Mouse (Mus musculus) liver, embryonic 15.5 days (tissue): ENCODE measurements around the gene Abi3bp. TPM values are rescaled to one million over a fixed set of nuclear protein-coding genes. Genes with fewer than 3 reads are reported as not detected.

Source experiments
- ATAC-seq: fragments of 200-750 bp; cut with Nextera tagmentation; 2 replicates; pipeline ENCODE4 v1.8.0; 2017; ENCODE audit warnings: moderate number of reproducible peaks, mild to moderate bottlenecking, moderate library complexity; ENCODE audit not compliant: insufficient read depth
- H3K27ac ChIP-seq: fragments of 300-500 bp; sonication (generic); replicated peaks from 2 replicates; pipeline ENCODE4 v1.5.1; 2015; ENCODE audit warnings: mild to moderate bottlenecking, inconsistent platforms
- H3K27me3 ChIP-seq: fragments of 300-500 bp; sonication (generic); 2 replicates; pipeline ENCODE4 v1.6.1; 2015; ENCODE audit warnings: mild to moderate bottlenecking, inconsistent platforms
- H3K36me3 ChIP-seq: fragments of 300-500 bp; sonication (generic); replicated peaks from 2 replicates; pipeline ENCODE4 v1.6.1; 2015; ENCODE audit warnings: moderate library complexity, mild to moderate bottlenecking, inconsistent platforms
- H3K4me1 ChIP-seq: fragments of 300-500 bp; sonication (generic); replicated peaks from 2 replicates; pipeline ENCODE4 v1.6.1; 2015; ENCODE audit warnings: inconsistent platforms
- H3K4me2 ChIP-seq: fragments of 300-500 bp; sonication (generic); 2 replicates; pipeline ENCODE4 v1.6.1; 2015; ENCODE audit warnings: moderate library complexity, mild to moderate bottlenecking, inconsistent platforms
- H3K4me3 ChIP-seq: fragments of 300-500 bp; sonication (generic); replicated peaks from 2 replicates; pipeline ENCODE4 v1.5.1; 2015; ENCODE audit warnings: mild to moderate bottlenecking, inconsistent platforms
- H3K9ac ChIP-seq: fragments of 300-500 bp; sonication (generic); 2 replicates; pipeline ENCODE4 v1.6.1; 2015; ENCODE audit warnings: moderate library complexity, mild to moderate bottlenecking, inconsistent platforms
- H3K9me3 ChIP-seq: fragments of 300-500 bp; sonication (generic); replicated peaks from 2 replicates; pipeline ENCODE4 v1.6.1; 2016; ENCODE audit warnings: inconsistent platforms
- WGBS: fragments of 180-500 bp; shearing (Covaris S2); methylation state at CpG from one replicate; pipeline ENCODE4 v1.1.7; 2015; ENCODE audit warnings: mixed read lengths; ENCODE audit not compliant: insufficient replicate concordance; 5-methylcytosine and 5-hydroxymethylcytosine counted together
- polyA plus RNA-seq: library from polyadenylated mRNA; unstranded; fragments of >200 nt; fragmentation: Nextera tagmentation; extraction: Ambion mirVana; gene quantifications from 2 replicates; pipeline ENCODE4 v1.2.1, GENCODE M21; 2015

The Abi3bp gene
- polyA plus RNA-seq, 1 experiment from 2014 or later = 0.45 TPM

DNA sequence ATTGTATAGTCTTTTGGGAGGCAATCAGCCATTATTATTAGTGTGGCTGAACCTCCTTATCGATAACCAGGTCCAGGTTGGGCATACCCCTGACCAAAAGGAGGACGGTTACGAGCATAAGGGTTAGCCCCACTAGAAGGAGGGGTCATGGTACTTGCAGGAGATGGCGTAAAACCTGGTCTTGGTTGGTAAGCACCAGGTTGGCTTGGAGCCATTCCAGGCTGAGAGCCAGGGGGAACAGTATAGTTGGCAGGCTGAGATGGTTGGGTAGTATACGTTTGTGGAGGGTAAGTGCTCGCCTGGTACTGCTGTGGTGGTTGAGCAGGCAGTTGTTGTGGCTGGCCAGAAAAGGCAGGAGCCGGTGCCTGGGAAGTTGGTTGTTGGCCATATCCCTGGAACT, 213.0 kb downstream of the Abi3bp start:
- Histone ChIP-seq H3K4me3 (no peak overlapping the region), H3K4me1 (no peaks in the 10 kb centered on the region), H3K9ac (no peak overlapping the region), H3K9me3 (no peaks in the 10 kb centered on the region), H3K36me3 (peaks cover 58% of the 10 kb centered on the region), H3K4me2 (no peak overlapping the region), H3K27ac (no peak overlapping the region), H3K27me3 (no peaks in the 10 kb centered on the region)
- WGBS = 84% methylated on average over 7 of the region's 7 CpGs
- no peak for ATAC-seq

DNA sequence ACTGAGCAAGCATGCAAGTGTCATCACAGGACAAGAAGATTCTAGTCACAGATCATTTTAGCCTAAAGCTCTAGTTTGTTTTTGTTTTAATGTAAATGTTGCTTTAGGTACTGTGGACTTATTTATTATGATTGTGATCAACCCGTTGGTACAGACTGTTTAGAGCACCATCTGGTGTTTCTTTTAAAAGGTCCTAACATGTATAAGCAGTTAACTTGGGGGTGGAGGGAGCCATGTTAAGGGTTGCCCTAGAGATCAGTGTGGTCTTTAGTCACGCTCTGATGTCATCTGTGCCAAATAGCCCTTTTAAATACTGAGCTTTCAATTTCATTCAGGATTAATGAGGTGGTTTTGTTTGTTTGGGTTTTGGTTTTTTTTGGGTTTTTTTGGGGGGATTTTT, 218.8 kb downstream of the Abi3bp start:
- Histone ChIP-seq H3K36me3 (peaks cover 66% of the 10 kb centered on the region), H3K27ac (no peak overlapping the region), H3K9ac (no peak overlapping the region), H3K4me1 (no peaks in the 10 kb centered on the region), H3K4me3 (no peak overlapping the region), H3K27me3 (no peaks in the 10 kb centered on the region), H3K4me2 (no peak overlapping the region), H3K9me3 (no peaks in the 10 kb centered on the region)
- WGBS = 79% methylated on average over 2 of the region's 2 CpGs
- ATAC-seq = no peak

DNA sequence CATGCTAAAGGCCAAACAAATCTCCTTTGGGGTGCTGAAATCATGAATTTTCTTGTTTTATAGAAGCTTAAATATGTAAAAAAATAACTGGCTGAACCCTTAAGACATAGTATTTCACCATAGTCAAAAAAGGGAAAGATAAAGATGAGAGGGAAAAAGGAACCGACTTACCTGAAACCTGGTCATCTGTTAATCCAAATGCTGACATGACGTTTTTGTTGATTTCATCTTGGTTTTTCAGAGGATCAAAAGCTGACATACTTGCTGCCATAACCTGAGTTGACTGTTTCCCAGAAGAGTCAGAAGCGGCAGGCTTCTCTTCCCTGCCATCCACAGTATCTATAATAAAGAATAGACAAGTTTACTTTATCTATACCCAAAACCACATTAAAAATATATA, 223.2 kb downstream of the Abi3bp start:
- Histone ChIP-seq H3K27me3 (no peaks in the 10 kb centered on the region), H3K36me3 (peaks cover 64% of the 10 kb centered on the region), H3K27ac (no peak overlapping the region), H3K9me3 (no peaks in the 10 kb centered on the region), H3K4me1 (no peaks in the 10 kb centered on the region), H3K4me3 (no peak overlapping the region), H3K9ac (no peak overlapping the region), H3K4me2 (no peak overlapping the region)
- 87% methylated on average over 3 of the region's 3 CpGs for WGBS
- ATAC-seq = no peak

DNA sequence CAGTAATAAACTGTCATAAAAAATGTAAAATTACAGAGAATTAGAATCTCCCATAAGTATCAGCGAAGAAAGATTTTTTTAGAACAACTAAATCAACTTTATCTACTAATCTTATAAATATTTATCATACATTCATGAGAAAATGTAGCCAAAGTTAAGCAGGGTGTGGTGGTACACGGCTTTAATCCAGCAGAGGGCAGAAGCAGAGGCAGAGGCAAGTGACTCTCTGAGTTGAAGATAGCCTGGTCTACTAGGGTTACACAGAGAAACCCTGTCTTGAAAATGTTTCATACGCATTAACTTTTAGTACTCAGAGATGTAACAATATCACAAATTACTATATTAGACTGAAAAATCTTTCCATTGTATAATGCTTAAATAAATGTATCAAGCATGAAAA, 228.1 kb downstream of the Abi3bp start:
- ATAC-seq = no peak
- Histone ChIP-seq H3K36me3 (peaks cover 67% of the 10 kb centered on the region), H3K9ac (no peak overlapping the region), H3K27ac (no peak overlapping the region), H3K4me3 (no peak overlapping the region), H3K4me1 (no peaks in the 10 kb centered on the region), H3K27me3 (no peaks in the 10 kb centered on the region), H3K9me3 (no peaks in the 10 kb centered on the region), H3K4me2 (no peak overlapping the region)
- whole genome bisulfite sequencing = 76% methylated on average over 3 of the region's 3 CpGs

DNA sequence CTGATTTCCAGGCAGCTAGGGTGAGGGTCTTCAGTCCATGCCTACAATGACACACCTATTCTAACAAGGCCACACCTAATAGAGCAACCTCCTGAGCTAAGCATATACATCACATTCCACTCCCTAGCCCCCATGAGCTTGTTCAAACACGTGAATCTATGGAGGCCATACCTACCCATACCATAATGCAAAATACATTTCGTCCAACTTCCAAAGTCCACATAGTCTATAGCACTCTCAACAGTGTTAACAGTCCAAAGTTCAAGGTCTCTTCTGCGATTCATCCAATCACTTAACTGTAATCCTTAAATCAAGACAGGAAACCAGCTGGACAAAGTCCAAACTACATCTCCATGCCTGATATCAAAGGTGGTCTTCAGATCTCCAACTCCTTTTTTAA, 232.4 kb downstream of the Abi3bp start:
- no peak overlapping the region for H3K4me2 ChIP-seq
- 78% methylated on average over 3 of the region's 3 CpGs for WGBS
- H3K9me3 ChIP-seq = no peaks in the 10 kb centered on the region
- H3K36me3 ChIP-seq = peaks cover 64% of the 10 kb centered on the region
- no peaks in the 10 kb centered on the region for H3K27me3 ChIP-seq
- peaks cover 5% of the 10 kb centered on the region; the same call in 1 of the 2 replicates for H3K4me1 ChIP-seq
- no peak overlapping the region for H3K9ac ChIP-seq
- H3K27ac ChIP-seq = no peak overlapping the region
- no peak for ATAC-seq
- H3K4me3 ChIP-seq = no peak overlapping the region

DNA sequence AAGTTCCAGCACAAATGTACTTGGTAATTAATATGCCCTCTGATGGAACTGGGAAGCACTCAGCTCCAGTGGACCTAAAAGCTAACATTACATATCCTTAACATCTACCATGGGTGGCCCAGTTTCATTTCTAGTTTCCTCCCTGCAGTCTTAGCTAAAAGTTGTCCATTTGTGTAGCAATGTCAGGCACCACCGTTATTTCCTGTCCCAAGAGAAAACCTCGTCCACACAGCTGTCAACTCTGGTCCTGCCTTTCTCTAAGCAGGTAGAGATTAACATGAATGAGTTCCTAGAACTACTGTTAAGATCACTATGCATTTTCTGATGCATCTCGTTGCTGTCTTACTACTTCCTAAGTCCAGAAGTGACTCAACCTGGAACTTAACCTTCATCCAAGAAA, 237.9 kb downstream of the Abi3bp start:
- peaks cover 24% of the 10 kb centered on the region for H3K36me3 ChIP-seq
- H3K27me3 ChIP-seq = no peaks in the 10 kb centered on the region
- peaks cover 42% of the 10 kb centered on the region for H3K4me1 ChIP-seq
- peak overlapping the region; percentile 97; the same call in 1 of the 2 replicates for H3K27ac ChIP-seq
- H3K4me2 ChIP-seq = peak overlapping the region; percentile 85
- peak overlapping the region; percentile 84 for H3K9ac ChIP-seq
- H3K9me3 ChIP-seq = no peaks in the 10 kb centered on the region
- peak overlapping the region; percentile 89 for H3K4me3 ChIP-seq
- no peak for ATAC-seq
- 13% methylated on average over 3 of the region's 3 CpGs for WGBS

- H3K4me2 ChIP-seq = peak overlapping the region; percentile 85
- peak overlapping the region; percentile 89 for H3K4me3 ChIP-seq
- ATAC-seq = peak; percentile 47
- H3K4me1 ChIP-seq = peaks cover 51% of the 10 kb centered on the region
- no peaks in the 10 kb centered on the region for H3K27me3 ChIP-seq
- peak overlapping the region; percentile 84 for H3K9ac ChIP-seq
- no peaks in the 10 kb centered on the region for H3K9me3 ChIP-seq
- peak overlapping the region; percentile 97 for H3K27ac ChIP-seq
- WGBS = under 1% methylated on average over 36 of the region's 38 CpGs
- H3K36me3 ChIP-seq = peaks cover 14% of the 10 kb centered on the region
Observed at GRCm38 (mm10) chr16:56716557-56717179, 239.0 kb downstream of the Abi3bp start.

DNA sequence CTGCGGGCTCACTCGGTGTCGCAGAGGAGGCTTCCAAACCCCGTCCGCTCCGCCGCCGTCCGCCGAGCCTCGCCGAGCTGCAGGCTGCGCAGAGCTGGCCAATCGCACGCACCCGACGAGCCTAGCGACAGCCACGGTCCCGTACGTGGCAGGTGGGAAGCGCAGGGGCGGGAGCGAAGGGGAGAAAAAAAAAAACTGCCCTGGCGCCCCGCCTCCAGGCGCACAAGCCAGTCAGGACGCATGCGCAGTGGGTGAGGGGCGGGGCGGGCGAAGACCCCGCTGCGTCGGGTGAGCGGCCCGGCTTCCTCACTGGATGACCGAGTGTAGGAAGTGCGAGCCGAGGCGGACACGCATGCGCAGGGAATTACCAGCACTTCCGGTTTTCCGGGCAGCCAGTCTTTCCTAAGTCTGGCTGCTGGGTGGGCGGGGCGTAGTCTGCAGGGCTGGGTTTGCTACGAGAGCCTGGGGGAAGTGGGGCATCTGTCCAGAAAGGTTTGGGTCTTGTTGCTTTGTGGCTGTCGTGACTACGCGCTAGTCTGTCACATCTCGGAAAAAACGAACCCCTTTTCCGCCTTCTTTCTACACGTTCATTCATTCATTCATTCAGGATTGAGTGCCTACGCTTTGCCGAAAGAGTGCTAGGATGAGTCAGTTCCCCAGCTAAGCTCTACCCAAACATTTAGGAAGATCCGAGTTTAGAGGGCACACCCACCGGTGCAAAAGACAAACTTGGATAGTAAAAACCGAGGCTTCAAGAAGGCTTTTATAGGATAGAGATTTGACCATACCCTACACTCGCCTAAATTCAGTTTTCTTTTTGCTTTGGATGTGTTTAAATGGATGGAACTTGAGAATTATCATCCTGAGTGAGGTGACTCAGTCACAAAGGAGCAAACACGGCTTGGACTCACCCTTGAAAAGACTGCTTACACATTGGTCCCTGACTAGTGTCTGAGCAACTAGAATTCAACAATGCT, 239.8 kb downstream of the Abi3bp start, which contains the start of gene Tfg:
Tfg (minus strand) TSS at position 227 of the 977 bp plus-strand sequence.
- H3K36me3 ChIP-seq = peaks cover 6% of the 10 kb centered on the region
- peak within 1 kb of the TSS; percentile 85 for H3K4me2 ChIP-seq
- H3K27ac ChIP-seq = peak within 1 kb of the TSS; percentile 97
- peak within 1 kb of the TSS; percentile 89 for H3K4me3 ChIP-seq
- under 1% methylated on average over 62 of the region's 62 CpGs for WGBS
- peak; percentile 90 for ATAC-seq
- H3K27me3 ChIP-seq = no peaks in the 10 kb centered on the region
- no peaks in the 10 kb centered on the region for H3K9me3 ChIP-seq
- H3K9ac ChIP-seq = peak within 1 kb of the TSS; percentile 84
- peaks cover 56% of the 10 kb centered on the region for H3K4me1 ChIP-seq

GRCm38 (mm10) chr16:56719031-56719430, 241.4 kb downstream of the Abi3bp start:
- no peaks in the 10 kb centered on the region for H3K36me3 ChIP-seq
- no peak overlapping the region for H3K9ac ChIP-seq
- H3K27ac ChIP-seq = peak overlapping the region; percentile 97
- H3K27me3 ChIP-seq = no peaks in the 10 kb centered on the region
- H3K4me1 ChIP-seq = peaks cover 56% of the 10 kb centered on the region
- H3K9me3 ChIP-seq = no peaks in the 10 kb centered on the region
- ATAC-seq = peak; percentile 50
- H3K4me2 ChIP-seq = peak overlapping the region; percentile 85
- H3K4me3 ChIP-seq = peak overlapping the region; percentile 15; the same call in 1 of the 2 replicates

DNA sequence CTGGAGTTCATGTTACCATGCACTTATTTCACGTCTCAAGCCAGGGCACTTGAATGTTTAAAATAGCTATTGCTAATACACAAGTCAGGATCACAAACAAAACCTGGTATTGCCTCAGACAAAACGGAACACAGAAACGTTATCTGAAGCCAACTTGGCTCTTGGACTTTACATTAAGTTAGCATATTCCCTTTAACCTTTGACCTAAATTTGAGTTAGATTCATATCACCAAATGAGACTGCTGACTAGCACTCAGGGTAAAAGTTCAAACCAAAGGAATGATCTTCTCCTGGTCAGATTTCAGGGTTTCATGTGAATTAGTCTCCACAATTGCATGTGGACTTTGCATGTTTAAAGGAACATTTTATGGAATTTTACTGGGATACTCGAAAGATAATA, 244.7 kb downstream of the Abi3bp start:
- H3K4me1 ChIP-seq = peaks cover 39% of the 10 kb centered on the region
- no peak overlapping the region for H3K4me3 ChIP-seq
- no peaks in the 10 kb centered on the region for H3K36me3 ChIP-seq
- WGBS = 42% methylated on average over 4 of the region's 4 CpGs
- ATAC-seq = no peak
- no peaks in the 10 kb centered on the region for H3K9me3 ChIP-seq
- H3K27me3 ChIP-seq = no peaks in the 10 kb centered on the region
- no peak overlapping the region for H3K4me2 ChIP-seq
- H3K27ac ChIP-seq = no peak overlapping the region
- H3K9ac ChIP-seq = no peak overlapping the region

DNA sequence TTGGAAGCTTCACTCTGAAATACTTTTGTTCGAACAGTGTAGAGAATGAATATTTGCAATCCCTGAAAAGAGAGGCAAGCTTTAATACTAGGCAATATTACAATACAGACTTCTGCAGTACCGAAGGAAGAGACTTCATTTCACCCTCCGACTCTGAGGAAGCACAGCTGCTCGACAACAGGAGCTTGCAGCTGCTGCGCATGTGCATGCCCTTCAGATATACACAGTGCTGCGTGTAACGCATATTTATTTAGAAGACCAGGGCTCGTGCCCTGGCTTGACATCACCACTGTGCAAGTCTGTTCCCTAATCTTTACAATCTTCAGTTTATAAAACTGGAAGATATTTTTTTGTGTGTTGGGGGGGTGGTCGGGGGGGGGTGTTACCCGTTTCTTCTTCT, 247.2 kb downstream of the Abi3bp start:
- no peaks in the 10 kb centered on the region for H3K27me3 ChIP-seq
- no peak overlapping the region for H3K4me3 ChIP-seq
- ATAC-seq = no peak
- 76% methylated on average over 10 of the region's 10 CpGs for WGBS
- H3K4me2 ChIP-seq = no peak overlapping the region
- no peak overlapping the region for H3K9ac ChIP-seq
- peaks cover 20% of the 10 kb centered on the region for H3K4me1 ChIP-seq
- H3K27ac ChIP-seq = no peak overlapping the region
- H3K9me3 ChIP-seq = no peaks in the 10 kb centered on the region
- no peaks in the 10 kb centered on the region for H3K36me3 ChIP-seq
